Mouse (Mus musculus): Measurements from ENCODE around the gene Wwox. TPM values are rescaled to one million over a fixed set of nuclear protein-coding genes. Genes with fewer than 3 reads are reported as not detected.

Gene Wwox
- total and polyA plus RNA-seq, 3 experiments = 7.8 to 11.5 (median 9.1) TPM

DNA sequence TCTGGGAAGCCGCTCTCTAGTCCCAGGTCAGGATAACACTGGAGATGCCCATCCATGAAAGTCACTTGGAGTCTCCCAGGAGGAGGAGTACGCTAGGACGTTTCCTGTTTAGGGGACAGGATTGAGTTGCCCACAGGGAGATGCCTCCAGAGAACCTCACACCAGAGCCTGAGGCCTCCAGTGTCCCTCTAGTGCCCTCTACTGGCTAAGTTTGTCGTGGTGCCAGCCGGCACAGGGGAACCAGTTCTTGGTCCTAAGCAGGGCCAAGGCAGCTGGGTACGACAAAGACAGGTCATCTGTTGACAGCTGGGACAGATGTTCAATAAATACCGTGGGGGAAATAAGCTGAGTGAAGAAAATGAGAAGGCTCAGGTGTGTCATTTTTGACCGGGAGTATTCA is 531.9 kb downstream of the Wwox start:
- dilution Hi-C loops (cut with MboI; ENCODE audit: extremely low pct_ligation_motif_present, extremely low pct_unique_long_range_greater_than_20kb, low sequenced_read_pairs) = no loop called here
- no peak overlapping the region for H3K4me3 ChIP-seq (replicated peaks in 1 of 3; ENCODE audit: low read depth in 2 of 3, low read length in 2 of 3, poor library complexity in 1 of 3)
- H3K9ac ChIP-seq (ENCODE audit: insufficient read depth, low read depth) = no peak overlapping the region
- peak; percentile 78 for DNase-seq (ENCODE audit: extremely low read depth)
- H3K27me3 ChIP-seq (replicated peaks) = no peaks in the 10 kb centered on the region
- TF ChIP-seq IRF4 (IDR thresholded peaks at IDR 0.05; ENCODE audit: low read depth, low read length) (no peak), POLR2A (IDR thresholded peaks at IDR 0.05; ENCODE audit: low read depth, low read length) (no peak), RCOR1 (conservative IDR thresholded peaks at IDR 0.05; ENCODE audit: low read depth, low read length) (no peak), MXI1 (IDR thresholded peaks at IDR 0.05; ENCODE audit: low read depth, low read length) (no peak), ZC3H11A (IDR thresholded peaks at IDR 0.05; ENCODE audit: low read depth, low read length) (peak; percentile 7; the same call in 1 of the 2 replicates), PAX5 (IDR thresholded peaks at IDR 0.05; ENCODE audit: low read length) (no peak), NRF1 (IDR thresholded peaks at IDR 0.05; ENCODE audit: low read depth, low read length) (no peak), MAFK (IDR thresholded peaks at IDR 0.05; ENCODE audit: insufficient replicate concordance, low read length) (no peak), CTCF (conservative IDR thresholded peaks at IDR 0.05 in 1 of 2, IDR thresholded peaks at IDR 0.05 in 1 of 2; ENCODE audit: low read depth in 2 of 2, low read length in 2 of 2) (peak; percentile 65 to 77), MYC (IDR thresholded peaks at IDR 0.05; ENCODE audit: low read depth, low read length) (no peak), RAD21 (IDR thresholded peaks at IDR 0.05; ENCODE audit: low read depth, low read length) (peak; percentile 75), SMC3 (IDR thresholded peaks at IDR 0.05; ENCODE audit: low read depth, low read length) (peak; percentile 62), SIN3A (IDR thresholded peaks at IDR 0.05; ENCODE audit: low read length) (no peak), ZMIZ1 (IDR thresholded peaks at IDR 0.05; ENCODE audit: low read depth, low read length) (no peak), ETS1 (conservative IDR thresholded peaks at IDR 0.05; ENCODE audit: low read depth, low read length) (no peak), ZNF384 (IDR thresholded peaks at IDR 0.05; ENCODE audit: low read depth, low read length) (no peak)
- peaks cover 0 to 16% of the 10 kb centered on the region in 2 experiments; a peak in 2 of 4 replicates for H3K4me1 ChIP-seq (ENCODE audit: control insufficient read depth in 1 of 2, insufficient read depth in 2 of 2)
- H3K4me2 ChIP-seq (ENCODE audit: insufficient read depth, low read depth, poor library complexity, severe bottlenecking) = no peak overlapping the region
- peaks cover 6% of the 10 kb centered on the region for H3K9me3 ChIP-seq (replicated peaks; ENCODE audit: low read length)
- H3K36me3 ChIP-seq (replicated peaks in 1 of 2; ENCODE audit: control insufficient read depth in 1 of 2, insufficient read depth in 1 of 2, low read length in 1 of 2) = no peaks in the 10 kb centered on the region
- H3K27ac ChIP-seq (ENCODE audit: insufficient read depth, low read depth) = no peak overlapping the region
- no peaks in the 10 kb centered on the region for H3K79me2 ChIP-seq (replicated peaks; ENCODE audit: control insufficient read depth, extremely low read depth, insufficient read depth, poor library complexity, severe bottlenecking)
- in situ Hi-C loops (cut with MboI; ENCODE audit: low pct_ligation_motif_present, low pct_unique_long_range_greater_than_20kb, low sequenced_read_pairs) = loop anchor here (10.0 kb wide), 1 partner anchor 197 kb away; no protein-coding TSS in a partner anchor

DNA sequence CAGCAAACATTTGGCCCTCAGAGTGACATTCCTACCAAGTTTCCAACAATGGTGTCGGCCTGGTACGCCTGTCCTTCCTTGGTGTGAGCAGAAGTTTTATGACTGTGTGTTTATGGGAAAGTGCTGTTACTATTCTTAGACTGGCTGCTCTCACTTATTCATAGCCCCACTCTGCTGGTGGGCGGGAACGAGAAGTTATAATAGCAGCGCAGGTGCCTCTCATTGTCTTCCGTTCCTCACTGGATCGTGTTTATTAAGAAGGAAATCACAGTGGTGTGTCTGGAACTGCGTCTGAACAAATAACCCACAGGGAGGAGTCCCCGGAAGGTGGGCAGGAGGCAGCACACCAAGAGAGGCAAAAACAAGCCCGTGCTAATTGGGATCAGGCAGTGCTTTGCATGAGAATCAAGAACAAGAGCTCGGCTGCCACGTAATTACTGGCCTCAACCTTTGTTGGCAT is 533.6 kb downstream of the Wwox start:
- Histone ChIP-seq H3K9ac (ENCODE audit: insufficient read depth, low read depth) (no peak overlapping the region), H3K79me2 (replicated peaks; ENCODE audit: control insufficient read depth, extremely low read depth, insufficient read depth, poor library complexity, severe bottlenecking) (no peaks in the 10 kb centered on the region), H3K9me3 (replicated peaks; ENCODE audit: low read length) (peaks cover 3% of the 10 kb centered on the region), H3K4me2 (ENCODE audit: insufficient read depth, low read depth, poor library complexity, severe bottlenecking) (no peak overlapping the region), H3K27ac (ENCODE audit: insufficient read depth, low read depth) (no peak overlapping the region), H3K4me1 (ENCODE audit: control insufficient read depth in 1 of 2, insufficient read depth in 2 of 2) (peaks cover 0 to 16% of the 10 kb centered on the region in 2 experiments; a peak in 2 of 4 replicates), H3K4me3 (replicated peaks in 1 of 3; ENCODE audit: low read depth in 2 of 3, low read length in 2 of 3, poor library complexity in 1 of 3) (no peak overlapping the region), H3K27me3 (replicated peaks) (no peaks in the 10 kb centered on the region), H3K36me3 (replicated peaks in 1 of 2; ENCODE audit: control insufficient read depth in 1 of 2, insufficient read depth in 1 of 2, low read length in 1 of 2) (no peaks in the 10 kb centered on the region)
- DNase-seq (ENCODE audit: extremely low read depth) = no peak
- dilution Hi-C loops (cut with MboI; ENCODE audit: extremely low pct_ligation_motif_present, extremely low pct_unique_long_range_greater_than_20kb, low sequenced_read_pairs) (no loop called here), in situ Hi-C loops (cut with MboI; ENCODE audit: low pct_ligation_motif_present, low pct_unique_long_range_greater_than_20kb, low sequenced_read_pairs) (loop anchor here (10.0 kb wide), 1 partner anchor 198 kb away; no protein-coding TSS in a partner anchor)
- no peak for TF ChIP-seq POLR2AphosphoS2 (IDR thresholded peaks at IDR 0.05; ENCODE audit: low read depth, low read length)
- no peak for TF ChIP-seq MAFK (IDR thresholded peaks at IDR 0.05; ENCODE audit: insufficient replicate concordance, low read length)
- TF ChIP-seq CTCF (conservative IDR thresholded peaks at IDR 0.05 in 1 of 2, IDR thresholded peaks at IDR 0.05 in 1 of 2; ENCODE audit: low read depth in 2 of 2, low read length in 2 of 2) = no peak
